Comparison of ENCODE assay signal across 8 mouse cellular contexts in genomic region chr3:95284501-95285281, GRCm38 (mm10). TPM values are rescaled to one million over a fixed set of nuclear protein-coding genes. Genes with fewer than 3 reads are reported as not detected.
DNase-seq lines count a peak whose midpoint lies in the region; ATAC-seq and TF ChIP-seq lines count a peak whose summit lies in the region.

No protein-coding gene starts in this region.

- H3K4me1 ChIP-seq in embryonic facial prominence, embryonic 11.5 days (ENCODE audit: control insufficient read depth, insufficient read depth, low read length): peaks cover 2% of the 10 kb centered on the region
- H3K4me1 ChIP-seq in intestine, embryonic 14.5 days (replicated peaks; ENCODE audit: control insufficient read depth, insufficient read depth, low read length): peaks cover 21% of the 10 kb centered on the region; the same call in 1 of the 2 replicates
- H3K4me1 ChIP-seq in midbrain, postnatal 0 days (ENCODE audit: insufficient read depth, low read length): peaks cover 9% of the 10 kb centered on the region; the same call in 1 of the 2 replicates

- TF ChIP-seq CTCF in layer of hippocampus, adult 2 months (conservative IDR thresholded peaks at IDR 0.05): no peak
- no peak for TF ChIP-seq CTCF in midbrain, postnatal 0 days (IDR thresholded peaks at IDR 0.05)

- no peak overlapping the region for H3K9ac ChIP-seq in embryonic facial prominence, embryonic 11.5 days (replicated peaks; ENCODE audit: low read length)
- no peak overlapping the region for H3K9ac ChIP-seq in intestine, embryonic 14.5 days (ENCODE audit: low read length)
- 0 out of 2 replicates have a peak overlapping the region, but pooled peaks have one; percentile 4 for H3K9ac ChIP-seq in midbrain, postnatal 0 days (replicated peaks; ENCODE audit: low read length, poor library complexity, severe bottlenecking)

- no peaks in the 10 kb centered on the region for H3K9me3 ChIP-seq in embryonic facial prominence, embryonic 11.5 days (replicated peaks; ENCODE audit: control insufficient read depth, low read length)
- no peaks in the 10 kb centered on the region for H3K9me3 ChIP-seq in intestine, embryonic 14.5 days (ENCODE audit: control insufficient read depth, low read length)
- no peaks in the 10 kb centered on the region for H3K9me3 ChIP-seq in midbrain, postnatal 0 days (ENCODE audit: low read length)

- 84% methylated on average over 12 of the region's 12 CpGs for WGBS in embryonic facial prominence, embryonic 11.5 days
- WGBS in intestine, embryonic 14.5 days: 83% methylated on average over 12 of the region's 12 CpGs
- 90% methylated on average over 12 of the region's 12 CpGs for WGBS in midbrain, postnatal 0 days

- peak overlapping the region; percentile 96 for H3K27ac ChIP-seq in layer of hippocampus, adult 2 months
- H3K27ac ChIP-seq in embryonic facial prominence, embryonic 11.5 days (replicated peaks; ENCODE audit: low read depth, low read length): no peak overlapping the region
- H3K27ac ChIP-seq in intestine, embryonic 14.5 days (ENCODE audit: low read depth): no peak overlapping the region
- no peak overlapping the region for H3K27ac ChIP-seq in midbrain, postnatal 0 days (ENCODE audit: low read depth, low read length)

- H3K36me3 ChIP-seq in embryonic facial prominence, embryonic 11.5 days (replicated peaks; ENCODE audit: control insufficient read depth, insufficient read depth, low read depth, low read length): no peaks in the 10 kb centered on the region
- H3K36me3 ChIP-seq in intestine, embryonic 14.5 days (ENCODE audit: control insufficient read depth, insufficient read depth, low read length): peaks cover 17% of the 10 kb centered on the region
- H3K36me3 ChIP-seq in midbrain, postnatal 0 days (ENCODE audit: insufficient read depth, low read length): peaks cover 8% of the 10 kb centered on the region; the same call in 1 of the 2 replicates

- H3K4me2 ChIP-seq in embryonic facial prominence, embryonic 11.5 days (ENCODE audit: low read depth, low read length): no peak overlapping the region; the same call in 1 of the 2 replicates
- H3K4me2 ChIP-seq in intestine, embryonic 14.5 days (ENCODE audit: low read length): peak overlapping the region; percentile 84; the same call in 1 of the 2 replicates
- H3K4me2 ChIP-seq in midbrain, postnatal 0 days (ENCODE audit: low read depth, low read length, poor library complexity, severe bottlenecking): peak overlapping the region; percentile 93; the same call in 1 of the 2 replicates

- H3K27me3 ChIP-seq in embryonic facial prominence, embryonic 11.5 days (ENCODE audit: control insufficient read depth, insufficient read depth, low read length): no peaks in the 10 kb centered on the region
- H3K27me3 ChIP-seq in intestine, embryonic 14.5 days (replicated peaks; ENCODE audit: control insufficient read depth, insufficient read depth, low read length): no peaks in the 10 kb centered on the region
- no peaks in the 10 kb centered on the region for H3K27me3 ChIP-seq in midbrain, postnatal 0 days (ENCODE audit: insufficient read depth, low read length)

- ATAC-seq in embryonic facial prominence, embryonic 11.5 days (replicated peaks; ENCODE audit: insufficient number of reproducible peaks, low FRiP score, low TSS enrichment, low read depth): no peak
- ATAC-seq in intestine, embryonic 14.5 days (replicated peaks; ENCODE audit: low FRiP score, low TSS enrichment, low read depth): no peak
- no peak for ATAC-seq in midbrain, postnatal 0 days (ENCODE audit: low FRiP score)

- DNase-seq in layer of hippocampus, adult 2 months (ENCODE audit: low spot score in 2 of 2): no peak
- no peak for DNase-seq in layer of hippocampus, adult 8-10 months (ENCODE audit: low spot score in 2 of 2)
- no peak for DNase-seq in embryonic facial prominence, embryonic 11.5 days (ENCODE audit: low spot score)
- no peak for DNase-seq in intestine, embryonic 14.5 days (ENCODE audit: low spot score)
- no peak for DNase-seq in midbrain, postnatal 0 days (ENCODE audit: low spot score)
- DNase-seq in right cerebral cortex, postnatal 10 days (ENCODE audit: low spot score in 2 of 2): no peak
- no peak for DNase-seq in frontal cortex, postnatal 25 days (ENCODE audit: low spot score in 2 of 2)
- no peak for DNase-seq in lung, postnatal 10 days

- peak overlapping the region; percentile 75 for H3K4me3 ChIP-seq in layer of hippocampus, adult 2 months
- H3K4me3 ChIP-seq in embryonic facial prominence, embryonic 11.5 days (ENCODE audit: low read depth, low read length): 0 out of 2 replicates have a peak overlapping the region, but pooled peaks have one; percentile 0
- peak overlapping the region; percentile 87; the same call in 1 of the 2 replicates for H3K4me3 ChIP-seq in intestine, embryonic 14.5 days (ENCODE audit: low read depth, low read length)
- no peak overlapping the region for H3K4me3 ChIP-seq in midbrain, postnatal 0 days (ENCODE audit: low read depth, low read length)

RNA-seq across cellular contexts. Expression of gene Prune1, which starts 2.8 kb away (rescaled TPM):
- total RNA-seq in layer of hippocampus, adult 2 months (2021): 10 to 100 TPM; 22.0 to 22.4 TPM
- 10 to 100 TPM; 19.2 to 22.4 (median 21.0) TPM for total RNA-seq in layer of hippocampus, adult 8-10 months (2022)
- polyA plus RNA-seq in embryonic facial prominence, embryonic 11.5 days (2014; fragmentation: Nextera tagmentation; extraction: Ambion mirVana): 25.9 and 28.2 TPM in 2 replicates
- polyA plus RNA-seq in intestine, embryonic 14.5 days (2014; fragmentation: Nextera tagmentation; extraction: Ambion mirVana): 16.5 and 20.6 TPM in 2 replicates
- 78.9 and 93.8 TPM in 2 replicates for total RNA-seq in midbrain, postnatal 0 days (2014; rRNA removed)
- polyA plus RNA-seq in midbrain, postnatal 0 days (2015; fragmentation: Nextera tagmentation; extraction: Ambion mirVana): 77.3 and 84.0 TPM in 2 replicates

RNA-seq across cellular contexts. Expression of gene Mindy1, which starts 3.5 kb away (rescaled TPM):
- 10 to 100 TPM; 19.1 to 22.7 TPM for total RNA-seq in layer of hippocampus, adult 2 months (2021)
- total RNA-seq in layer of hippocampus, adult 8-10 months (2022): 10 to 100 TPM; 20.7 to 28.4 (median 23.9) TPM
- polyA plus RNA-seq in embryonic facial prominence, embryonic 11.5 days (2014; fragmentation: Nextera tagmentation; extraction: Ambion mirVana): 45.7 and 46.8 TPM in 2 replicates
- polyA plus RNA-seq in intestine, embryonic 14.5 days (2014; fragmentation: Nextera tagmentation; extraction: Ambion mirVana): 38.5 and 39.8 TPM in 2 replicates
- total RNA-seq in midbrain, postnatal 0 days (2014; rRNA removed): 36.5 and 37.1 TPM in 2 replicates
- polyA plus RNA-seq in midbrain, postnatal 0 days (2015; fragmentation: Nextera tagmentation; extraction: Ambion mirVana): 34.8 and 36.5 TPM in 2 replicates

RNA-seq across cellular contexts. Expression of gene Anxa9, which starts 22.3 kb away (rescaled TPM):
- total RNA-seq in layer of hippocampus, adult 2 months (2021): 1 to 10 TPM; 1.5 TPM
- total RNA-seq in layer of hippocampus, adult 8-10 months (2022): 1 to 10 TPM in 2 of 4 experiments, under 1 TPM in 2; 0.85 to 1.4 (median 1.2) TPM
- 1.5 and 1.9 TPM in 2 replicates for polyA plus RNA-seq in embryonic facial prominence, embryonic 11.5 days (2014; fragmentation: Nextera tagmentation; extraction: Ambion mirVana)
- polyA plus RNA-seq in intestine, embryonic 14.5 days (2014; fragmentation: Nextera tagmentation; extraction: Ambion mirVana): 1.5 and 1.6 TPM in 2 replicates
- total RNA-seq in midbrain, postnatal 0 days (2014; rRNA removed): 0.27 TPM in 1 of 2 replicates, not detected in the other
- polyA plus RNA-seq in midbrain, postnatal 0 days (2015; fragmentation: Nextera tagmentation; extraction: Ambion mirVana): 0.32 TPM in 2 replicates

RNA-seq across cellular contexts. Expression of gene Cers2, which starts 29.9 kb away (rescaled TPM):
- 10 to 100 TPM; 53.1 to 63.3 TPM for total RNA-seq in layer of hippocampus, adult 2 months (2021)
- 10 to 100 TPM; 49.1 to 65.7 (median 61.2) TPM for total RNA-seq in layer of hippocampus, adult 8-10 months (2022)
- 117 and 118 TPM in 2 replicates for polyA plus RNA-seq in embryonic facial prominence, embryonic 11.5 days (2014; fragmentation: Nextera tagmentation; extraction: Ambion mirVana)
- 130 and 143 TPM in 2 replicates for polyA plus RNA-seq in intestine, embryonic 14.5 days (2014; fragmentation: Nextera tagmentation; extraction: Ambion mirVana)
- total RNA-seq in midbrain, postnatal 0 days (2014; rRNA removed): 58.5 and 62.7 TPM in 2 replicates
- 82.5 and 83.9 TPM in 2 replicates for polyA plus RNA-seq in midbrain, postnatal 0 days (2015; fragmentation: Nextera tagmentation; extraction: Ambion mirVana)

RNA-seq across cellular contexts. Expression of gene Bnipl, which starts 33.7 kb away (rescaled TPM):
- under 1 TPM; 0.37 to 0.69 TPM for total RNA-seq in layer of hippocampus, adult 2 months (2021)
- under 1 TPM in 3 of 4 experiments, not detected in 1; 0.43 to 0.95 (median 0.63) TPM for total RNA-seq in layer of hippocampus, adult 8-10 months (2022)
- 2.9 and 4.0 TPM in 2 replicates for polyA plus RNA-seq in embryonic facial prominence, embryonic 11.5 days (2014; fragmentation: Nextera tagmentation; extraction: Ambion mirVana)
- polyA plus RNA-seq in intestine, embryonic 14.5 days (2014; fragmentation: Nextera tagmentation; extraction: Ambion mirVana): 1.0 and 1.7 TPM in 2 replicates
- not detected in 2 replicates for total RNA-seq in midbrain, postnatal 0 days (2014; rRNA removed)
- polyA plus RNA-seq in midbrain, postnatal 0 days (2015; fragmentation: Nextera tagmentation; extraction: Ambion mirVana): not detected in 2 replicates
